Mouse (Mus musculus) activated CD4-positive, CD25-positive, alpha-beta regulatory T cell (primary cell): ENCODE results near the gene E430018J23Rik. TPM values are rescaled to one million over a fixed set of nuclear protein-coding genes. Genes with fewer than 3 reads are reported as not detected.

Experiments
- polyA plus RNA-seq, 2 experiments: library from polyadenylated mRNA; unstranded; fragments of 100-300 nt; shearing (Covaris generic); gene quantifications; one replicate each; pipeline ENCODE4 v1.2.1; 2017

The E430018J23Rik gene
- 1 to 10 TPM; 7.3 to 7.4 TPM for polyA plus RNA-seq

GRCm38 (mm10) chr7:127393157-127393943 is at the start of gene E430018J23Rik:
E430018J23Rik (minus strand) TSS chr7:127393629.

GRCm38 (mm10) chr7:127421388-127422191 is 28.2 kb upstream of the E430018J23Rik start, which contains the start of gene Zfp688:
Zfp688 (minus strand) TSS chr7:127422068.

GRCm38 (mm10) chr7:127406002-127406987 is 12.9 kb upstream of the E430018J23Rik start, which contains the start of gene Zfp764:
Zfp764 (minus strand) TSS chr7:127406822.

GRCm38 (mm10) chr7:127386641-127387392 is 6.6 kb downstream of the E430018J23Rik start, which contains the start of gene 9130019O22Rik:
9130019O22Rik (minus strand) TSS chr7:127387166.

GRCm38 (mm10) chr7:127375271-127376245 is 17.9 kb downstream of the E430018J23Rik start, which contains the start of gene Zfp747:
Zfp747 (minus strand) TSS chr7:127376050.

GRCm38 (mm10) chr7:127345512-127346325 is 47.7 kb downstream of the E430018J23Rik start, which contains the start of gene Zfp768:
Zfp768 (minus strand) TSS chr7:127345589.

Other genes with a start within 250 kb of the E430018J23Rik start
- 10 to 100 TPM; 61.9 to 72.7 TPM for gene Cd2bp2, start 197.6 kb downstream of the E430018J23Rik start, polyA plus RNA-seq
- gene Tbc1d10b, start 185.2 kb downstream of the E430018J23Rik start, polyA plus RNA-seq = 10 to 100 TPM; 54.9 to 75.1 TPM
- 10 to 100 TPM; 16.3 to 22.5 TPM for gene Mylpf, start 184.7 kb downstream of the E430018J23Rik start, polyA plus RNA-seq
- 10 to 100 TPM; 15.9 to 22.5 TPM for gene Zfp553, start 160.6 kb downstream of the E430018J23Rik start, polyA plus RNA-seq
- gene Sept1, start 160.5 kb downstream of the E430018J23Rik start, polyA plus RNA-seq = 100 to 1,000 TPM; 561 to 593 TPM
- gene Zfp771, start 149.4 kb downstream of the E430018J23Rik start, polyA plus RNA-seq = 10 to 100 TPM; 14.3 to 16.7 TPM
- gene Dctpp1, start 132.9 kb downstream of the E430018J23Rik start, polyA plus RNA-seq = 10 to 100 TPM; 50.9 to 60.3 TPM
- gene Sephs2, start 119.6 kb downstream of the E430018J23Rik start, polyA plus RNA-seq = 10 to 100 TPM; 39.0 to 51.9 TPM
- 100 to 1,000 TPM; 211 to 250 TPM for gene Itgal, start 97.4 kb downstream of the E430018J23Rik start, polyA plus RNA-seq
- gene Zfp768, start 48.0 kb downstream of the E430018J23Rik start, polyA plus RNA-seq = under 1 TPM in 1 of 2 experiments, not detected in 1; 0.76 TPM
- 10 to 100 TPM; 16.2 to 23.4 TPM for gene Zfp747, start 17.6 kb downstream of the E430018J23Rik start, polyA plus RNA-seq
- gene 9130019O22Rik, start 6.5 kb downstream of the E430018J23Rik start, polyA plus RNA-seq = 1 to 10 TPM; 6.8 to 7.3 TPM
- gene Zfp764, start 13.2 kb upstream of the E430018J23Rik start, polyA plus RNA-seq = 10 to 100 TPM in 1 of 2 experiments, 1 to 10 TPM in 1; 8.4 to 11.7 TPM
- gene Zfp688, start 28.4 kb upstream of the E430018J23Rik start, polyA plus RNA-seq = 10 to 100 TPM; 32.1 to 53.1 TPM
- 1 to 10 TPM; 6.9 to 7.4 TPM for gene Zfp689, start 55.5 kb upstream of the E430018J23Rik start, polyA plus RNA-seq
- 100 to 1,000 TPM; 113 to 128 TPM for gene Prr14, start 66.0 kb upstream of the E430018J23Rik start, polyA plus RNA-seq
- gene Fbrs, start 85.6 kb upstream of the E430018J23Rik start, polyA plus RNA-seq = 10 to 100 TPM; 19.8 to 25.7 TPM
- gene Srcap, start 118.4 kb upstream of the E430018J23Rik start, polyA plus RNA-seq = 10 to 100 TPM; 50.5 to 51.8 TPM
- 1 to 10 TPM; 5.9 to 7.6 TPM for gene Gm42715, start 126.0 kb upstream of the E430018J23Rik start, polyA plus RNA-seq
- gene Tmem265, start 167.8 kb upstream of the E430018J23Rik start, polyA plus RNA-seq = 10 to 100 TPM; 12.1 to 19.3 TPM
- gene Phkg2, start 179.7 kb upstream of the E430018J23Rik start, polyA plus RNA-seq = 100 to 1,000 TPM; 109 to 114 TPM
- 1 to 10 TPM in 1 of 2 experiments, under 1 TPM in 1; 0.23 to 1.2 TPM for gene Ccdc189, start 195.0 kb upstream of the E430018J23Rik start, polyA plus RNA-seq
- gene Rnf40, start 195.1 kb upstream of the E430018J23Rik start, polyA plus RNA-seq = 100 to 1,000 TPM in 1 of 2 experiments, 10 to 100 TPM in 1; 62.0 to 103 TPM
- gene Zfp629, start 222.2 kb upstream of the E430018J23Rik start, polyA plus RNA-seq = under 1 TPM; 0.49 to 0.92 TPM